Mouse (Mus musculus) CD4-positive, CD25-positive, alpha-beta regulatory T cell, adult 2 months (primary cell): ENCODE measurements at regions not wholly inside any gene's neighbourhood (a gene's known extent, or its start where the extent isn't known, plus 50 kb on each side); places are given as distances from the start of the nearest gene placed in this dataset.
A peak's percentile ranks its signal among the peaks of the same experiment; 100 is the strongest.
"Not testable (repeated sequence)": the region's sequence is repeated elsewhere in the genome, so short reads cannot be mapped to it uniquely, and the experiment has no call there.

Experiments
- DNase-seq: peaks from one replicate; pipeline ENCODE4 v3.0.0-alpha.2; 2012; ENCODE audit warnings: low read depth, low spot score

GRCm38 (mm10) chr1:23316288-23316687, 81.3 kb downstream of the Ogfrl1 start:
- not testable (repeated sequence) for DNase-seq

- not testable (repeated sequence) for DNase-seq
Measured at GRCm38 (mm10) chr1:23314863-23315262, 82.7 kb downstream of the Ogfrl1 start.

- no peak for DNase-seq
Measured at GRCm38 (mm10) chr1:23292718-23293117, 104.9 kb downstream of the Ogfrl1 start.

- peak; percentile 1 for DNase-seq
Measured at GRCm38 (mm10) chr1:23286741-23287140, 110.8 kb downstream of the Ogfrl1 start.

- no peak for DNase-seq
Measured at GRCm38 (mm10) chr1:23282870-23283219, 114.7 kb downstream of the Ogfrl1 start.

GRCm38 (mm10) chr1:23282215-23282869, 115.2 kb downstream of the Ogfrl1 start:
- DNase-seq: no peak

GRCm38 (mm10) chr1:23279827-23280226, 117.7 kb downstream of the Ogfrl1 start:
- DNase-seq: no peak

GRCm38 (mm10) chr1:23272077-23272476, 125.5 kb downstream of the Ogfrl1 start:
- DNase-seq: no peak

GRCm38 (mm10) chr1:23270910-23271822, 126.4 kb downstream of the Ogfrl1 start:
- DNase-seq: no peak

- DNase-seq: no peak
Measured at GRCm38 (mm10) chr1:23268062-23268461, 129.5 kb downstream of the Ogfrl1 start.

GRCm38 (mm10) chr1:23265556-23266232, 131.9 kb downstream of the Ogfrl1 start:
- no peak for DNase-seq

- no peak for DNase-seq
Measured at GRCm38 (mm10) chr1:23264251-23264650, 133.3 kb downstream of the Ogfrl1 start.

GRCm38 (mm10) chr1:23263798-23264197, 133.8 kb downstream of the Ogfrl1 start:
- no peak for DNase-seq

GRCm38 (mm10) chr1:23261652-23262051, 135.9 kb downstream of the Ogfrl1 start:
- DNase-seq: no peak

GRCm38 (mm10) chr1:23257306-23257895, 140.2 kb downstream of the Ogfrl1 start:
- no peak for DNase-seq

- DNase-seq: peak; percentile 33
Measured at GRCm38 (mm10) chr1:23256630-23257001, 141.0 kb downstream of the Ogfrl1 start.

GRCm38 (mm10) chr1:23255925-23256629, 141.5 kb downstream of the Ogfrl1 start:
- peak; percentile 83 for DNase-seq

GRCm38 (mm10) chr1:23254235-23254634, 143.3 kb downstream of the Ogfrl1 start:
- no peak for DNase-seq

- DNase-seq: no peak
Measured at GRCm38 (mm10) chr1:23231522-23231921, 129.5 kb upstream of the 4933415F23Rik start.

GRCm38 (mm10) chr1:23228478-23228877, 126.4 kb upstream of the 4933415F23Rik start:
- DNase-seq: no peak

- no peak for DNase-seq
Measured at GRCm38 (mm10) chr1:23214462-23215158, 112.6 kb upstream of the 4933415F23Rik start.
